ENCODE assay signal across 8 mouse cellular contexts in the genomic region with DNA sequence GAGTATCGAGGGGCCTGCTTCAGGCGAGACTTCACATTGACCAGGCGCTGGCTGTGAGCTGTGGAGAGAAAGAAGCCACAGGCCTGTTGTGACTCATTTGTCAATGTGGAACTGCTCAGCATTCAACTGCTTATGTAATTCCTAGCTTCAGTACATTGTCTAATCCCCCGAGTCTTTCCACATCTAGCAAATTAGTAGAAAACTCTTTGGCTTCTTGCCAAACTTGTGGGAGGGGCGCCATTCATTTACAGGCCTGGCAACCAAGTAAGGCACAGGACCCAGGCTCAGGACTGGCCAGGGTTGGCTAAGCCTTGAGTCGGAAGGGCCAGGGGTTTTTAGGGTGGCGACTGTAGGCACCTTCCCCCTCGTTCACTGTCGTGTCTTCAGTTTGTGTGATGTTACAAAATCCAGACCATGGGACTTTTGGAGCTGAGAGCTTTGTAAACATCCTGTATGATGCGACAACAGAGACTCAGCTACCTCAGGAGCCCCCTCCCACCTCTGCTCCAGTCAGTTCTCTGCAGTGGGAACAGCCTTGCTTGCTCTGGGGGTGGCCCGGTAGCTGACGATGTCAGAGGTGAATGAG.
DNase-seq lines count a peak whose midpoint lies in the region; ATAC-seq and TF ChIP-seq lines count a peak whose summit lies in the region.

No protein-coding gene starts in this region.

- WGBS in forebrain, postnatal 0 days: 32% methylated on average over 12 of the region's 12 CpGs
- WGBS in lung, embryonic 15.5 days: 56% methylated on average over 12 of the region's 12 CpGs
- 46% methylated on average over 12 of the region's 12 CpGs for WGBS in stomach, postnatal 0 days

- no peak for TF ChIP-seq CTCF in forebrain, postnatal 0 days (IDR thresholded peaks at IDR 0.05; ENCODE audit: low read depth)
- TF ChIP-seq CTCF in stomach, postnatal 0 days (IDR thresholded peaks at IDR 0.05; ENCODE audit: low read depth): no peak

- H3K9ac ChIP-seq in forebrain, postnatal 0 days: no peak overlapping the region
- H3K9ac ChIP-seq in lung, embryonic 15.5 days: no peak overlapping the region
- H3K9ac ChIP-seq in stomach, postnatal 0 days (ENCODE audit: low read length): no peak overlapping the region

- H3K4me1 ChIP-seq in forebrain, postnatal 0 days (ENCODE audit: insufficient read depth): peaks cover 4% of the 10 kb centered on the region; the same call in 1 of the 2 replicates
- H3K4me1 ChIP-seq in lung, embryonic 15.5 days: no peaks in the 10 kb centered on the region
- no peaks in the 10 kb centered on the region for H3K4me1 ChIP-seq in stomach, postnatal 0 days (replicated peaks; ENCODE audit: control insufficient read depth, insufficient read depth)

- no peaks in the 10 kb centered on the region for H3K9me3 ChIP-seq in forebrain, postnatal 0 days (ENCODE audit: low read length)
- H3K9me3 ChIP-seq in lung, embryonic 15.5 days: no peaks in the 10 kb centered on the region
- no peaks in the 10 kb centered on the region for H3K9me3 ChIP-seq in stomach, postnatal 0 days (ENCODE audit: control insufficient read depth, low read length)

- H3K4me3 ChIP-seq in forebrain, postnatal 0 days (ENCODE audit: low read depth, low read length): no peak overlapping the region
- H3K4me3 ChIP-seq in lung, embryonic 15.5 days: no peak overlapping the region
- H3K4me3 ChIP-seq in stomach, postnatal 0 days (ENCODE audit: low read depth, low read length): no peak overlapping the region

- H3K27me3 ChIP-seq in forebrain, postnatal 0 days (ENCODE audit: insufficient read depth, low read length): no peaks in the 10 kb centered on the region
- H3K27me3 ChIP-seq in lung, embryonic 15.5 days: no peaks in the 10 kb centered on the region
- no peaks in the 10 kb centered on the region for H3K27me3 ChIP-seq in stomach, postnatal 0 days (ENCODE audit: control insufficient read depth, insufficient read depth, low read length)

- peak; percentile 67 for ATAC-seq in forebrain, postnatal 0 days
- peak; percentile 70; the same call in 1 of the 2 replicates for ATAC-seq in lung, embryonic 15.5 days (ENCODE audit: borderline replicate concordance, extremely low read depth, low FRiP score, low TSS enrichment)
- ATAC-seq in stomach, postnatal 0 days (ENCODE audit: low FRiP score, low TSS enrichment): peak; percentile 71; the same call in 1 of the 2 replicates

- H3K4me2 ChIP-seq in forebrain, postnatal 0 days (ENCODE audit: low read depth): no peak overlapping the region
- H3K4me2 ChIP-seq in lung, embryonic 15.5 days: no peak overlapping the region
- H3K4me2 ChIP-seq in stomach, postnatal 0 days (replicated peaks; ENCODE audit: low read depth): no peak overlapping the region

- no peak for TF ChIP-seq EP300 in stomach, postnatal 0 days (optimal IDR thresholded peaks at IDR 0.05)

- DNase-seq in gastrocnemius, adult 18-20 months (ENCODE audit: low spot score): peak; percentile 61
- DNase-seq in gastrocnemius, postnatal 4 days (ENCODE audit: low spot score in 2 of 2): no peak
- peak; percentile 89 for DNase-seq in MN1 (ENCODE audit: low spot score)
- DNase-seq in forebrain, postnatal 0 days: peak; percentile 66
- peak; percentile 64 for DNase-seq in heart, postnatal 4 days
- no peak for DNase-seq in stomach, postnatal 0 days (ENCODE audit: low spot score)
- no peak for DNase-seq in thymus, postnatal 14 days

- peaks cover 32% of the 10 kb centered on the region for H3K36me3 ChIP-seq in forebrain, postnatal 0 days (ENCODE audit: insufficient read depth)
- peaks cover 32% of the 10 kb centered on the region for H3K36me3 ChIP-seq in lung, embryonic 15.5 days
- peaks cover 5% of the 10 kb centered on the region; the same call in 1 of the 2 replicates for H3K36me3 ChIP-seq in stomach, postnatal 0 days (ENCODE audit: control insufficient read depth, insufficient read depth, low read length)

- no peak overlapping the region for H3K27ac ChIP-seq in forebrain, postnatal 0 days (ENCODE audit: low read depth, low read length)
- H3K27ac ChIP-seq in lung, embryonic 15.5 days: no peak overlapping the region
- H3K27ac ChIP-seq in stomach, postnatal 0 days (replicated peaks): peak overlapping the region; percentile 45; the same call in 1 of the 2 replicates

Comparison
In these comparisons a context has a peak if more than half of its experiments do, and no peak if none do; other contexts are left out.
1. DNase-seq: peak in gastrocnemius, adult 18-20 months (single experiment), MN1 (single experiment), forebrain, postnatal 0 days (single experiment) and heart, postnatal 4 days (single experiment); none in gastrocnemius, postnatal 4 days (0 of 2), stomach, postnatal 0 days (single experiment) and thymus, postnatal 14 days (single experiment).
2. Peak in every context shown above with its lines, with median percentiles within 50 percentile points of each other: ATAC-seq.